Mouse (Mus musculus) cerebellum, adult 9-10 months (tissue): ENCODE results near the gene Sh3bp4.
A peak's percentile ranks its signal among the peaks of the same experiment; 100 is the strongest.

Source experiments
- DNase-seq: peaks from one replicate; pipeline ENCODE4 v3.0.0; 2022

The Sh3bp4 gene

GRCm38 (mm10) chr1:89189204-89189603 is 119.0 kb downstream of the Sh3bp4 start:
- DNase-seq, result no peak

GRCm38 (mm10) chr1:89190621-89191020 is 120.4 kb downstream of the Sh3bp4 start:
- DNase-seq, result no peak

GRCm38 (mm10) chr1:89191127-89191740 is 121.0 kb downstream of the Sh3bp4 start:
- DNase-seq, result peak; percentile 63

- no peak for DNase-seq
Observed at GRCm38 (mm10) chr1:89192536-89193220, 122.5 kb downstream of the Sh3bp4 start.

- no peak for DNase-seq
Observed at GRCm38 (mm10) chr1:89193576-89193975, 123.4 kb downstream of the Sh3bp4 start.

GRCm38 (mm10) chr1:89195827-89196712 is 125.9 kb downstream of the Sh3bp4 start:
- DNase-seq, result peak; percentile 80
